Mouse (Mus musculus) lung, adult 18-20 months (tissue): ENCODE data around the gene Hspbp1.
A peak's percentile ranks its signal among the peaks of the same experiment; 100 is the strongest.

Source experiments
- DNase-seq, 2 experiments: peaks; one replicate each; pipeline ENCODE4 v3.0.0; 2022; ENCODE audit warnings: mixed read lengths in 2 of 2

Gene Hspbp1

DNA sequence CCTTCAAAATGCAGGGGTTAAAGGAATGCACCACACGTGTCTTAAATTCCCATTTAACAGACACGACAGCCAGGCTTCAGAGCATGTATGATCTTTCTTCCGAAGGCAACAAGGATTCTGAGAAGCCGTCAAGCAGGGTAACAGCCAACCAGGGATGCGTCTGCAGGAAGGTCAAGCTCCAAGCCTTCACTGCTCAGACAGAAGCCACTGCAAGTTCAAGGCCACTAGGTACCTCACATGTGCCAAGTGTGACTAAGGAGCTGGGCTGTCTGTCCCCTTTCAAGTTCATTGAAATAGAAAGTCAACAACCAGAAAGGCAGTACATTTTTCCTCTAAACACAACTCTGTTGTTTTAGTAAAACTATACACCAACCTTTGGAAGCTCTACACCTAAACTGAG, 18.0 kb downstream of the Hspbp1 start:
- no peak for DNase-seq

DNA sequence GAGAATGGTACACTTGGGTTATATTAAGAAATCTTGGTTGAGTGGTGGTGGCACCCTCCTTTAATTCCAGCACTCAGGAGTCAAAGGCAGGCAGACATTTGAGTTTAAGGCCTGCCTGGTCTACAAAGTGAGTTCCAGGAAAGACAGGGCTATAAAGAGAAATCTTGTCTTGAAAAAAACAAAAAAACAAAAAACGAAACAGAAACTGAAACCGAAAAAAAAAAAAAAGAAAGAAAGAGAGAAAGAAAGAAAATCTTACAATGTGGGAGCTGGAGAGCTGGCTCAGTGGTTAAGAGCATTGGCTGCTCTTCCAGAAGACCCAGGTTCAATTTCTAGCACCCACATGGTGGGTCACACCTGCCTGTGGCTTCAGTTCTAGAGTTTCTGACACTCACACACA, 21.1 kb downstream of the Hspbp1 start:
- DNase-seq: no peak

DNA sequence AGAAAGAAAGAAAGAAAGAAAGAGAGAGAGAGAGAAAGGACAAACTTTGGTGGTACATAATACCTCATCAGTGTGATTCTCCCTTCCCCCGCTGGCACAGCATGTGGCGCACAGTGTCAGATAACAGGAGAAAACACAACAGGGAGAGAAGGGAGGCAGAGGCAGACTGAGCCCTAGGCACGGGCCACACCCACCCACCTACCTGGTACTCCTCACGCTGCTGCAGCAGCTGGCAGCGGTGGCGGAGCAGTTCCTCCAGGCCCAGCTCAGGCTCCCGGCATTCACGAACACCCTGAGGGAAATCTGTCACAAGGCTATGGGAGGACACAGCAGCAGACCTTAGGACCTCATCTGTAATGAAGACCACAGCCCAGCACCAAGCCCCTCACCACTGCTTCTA, 21.7 kb downstream of the Hspbp1 start:
- no peak for DNase-seq

DNA sequence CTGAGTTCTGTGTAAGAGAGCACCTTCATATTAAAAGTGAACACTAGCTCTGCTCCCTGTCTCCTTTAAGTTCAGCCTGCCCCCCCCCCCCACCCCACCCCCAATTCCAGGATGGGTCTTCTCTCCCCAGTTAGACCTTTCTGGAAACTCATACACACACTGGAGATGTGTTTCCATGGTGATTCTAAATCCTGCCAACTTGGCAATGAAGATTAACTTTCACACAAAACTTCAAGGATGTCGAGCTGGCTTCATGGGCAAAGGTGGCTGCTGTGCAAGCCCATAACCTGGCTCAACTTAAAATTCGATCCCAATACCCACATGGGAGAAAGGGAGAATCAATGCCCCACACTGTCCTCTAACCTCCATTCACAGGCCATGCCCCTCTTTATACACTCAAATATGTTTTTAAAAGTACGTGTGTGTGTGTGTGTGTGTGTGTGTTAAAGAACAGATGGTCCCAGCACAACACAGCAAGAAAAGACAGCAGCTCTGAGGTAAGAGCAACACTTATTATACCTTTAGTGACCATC, 24.9 kb downstream of the Hspbp1 start:
- DNase-seq: no peak

DNA sequence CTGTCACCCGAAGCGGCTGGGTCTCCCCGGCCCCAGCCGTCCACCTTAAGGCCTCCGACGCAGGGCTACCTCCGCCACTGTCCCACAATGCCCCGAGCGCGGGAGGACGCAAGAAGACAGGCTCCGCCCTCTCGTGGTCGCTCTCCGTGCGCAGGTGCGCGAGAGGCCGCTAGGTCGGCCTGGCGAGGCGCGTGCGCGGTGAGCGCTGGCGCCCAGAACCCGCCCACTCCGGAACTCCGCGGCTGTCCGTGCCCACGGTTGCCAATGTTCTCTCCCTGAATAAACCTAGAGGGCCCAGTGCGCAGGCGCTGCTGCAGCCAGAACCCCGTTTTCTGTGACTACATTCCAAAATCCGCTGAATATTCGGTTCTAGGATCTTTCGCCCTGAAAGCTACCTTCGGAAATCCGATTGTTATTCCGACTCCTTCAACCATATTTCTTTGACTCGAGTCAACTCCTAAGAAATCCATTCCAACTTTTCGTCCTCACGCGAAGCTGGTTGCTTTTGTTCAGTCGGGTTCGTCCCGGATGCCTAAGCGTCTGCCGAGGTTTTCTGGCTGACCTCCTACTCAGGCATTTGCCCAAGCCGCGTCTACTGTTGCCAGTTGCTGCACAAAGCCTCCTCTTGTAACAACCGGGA, 25.8 kb downstream of the Hspbp1 start, which contains the start of gene Ppp6r1:
Gene Ppp6r1, minus strand, starts transcription at position 108 of the 640 bp plus-strand sequence.
- peak; percentile 97 to 98 for DNase-seq

DNA sequence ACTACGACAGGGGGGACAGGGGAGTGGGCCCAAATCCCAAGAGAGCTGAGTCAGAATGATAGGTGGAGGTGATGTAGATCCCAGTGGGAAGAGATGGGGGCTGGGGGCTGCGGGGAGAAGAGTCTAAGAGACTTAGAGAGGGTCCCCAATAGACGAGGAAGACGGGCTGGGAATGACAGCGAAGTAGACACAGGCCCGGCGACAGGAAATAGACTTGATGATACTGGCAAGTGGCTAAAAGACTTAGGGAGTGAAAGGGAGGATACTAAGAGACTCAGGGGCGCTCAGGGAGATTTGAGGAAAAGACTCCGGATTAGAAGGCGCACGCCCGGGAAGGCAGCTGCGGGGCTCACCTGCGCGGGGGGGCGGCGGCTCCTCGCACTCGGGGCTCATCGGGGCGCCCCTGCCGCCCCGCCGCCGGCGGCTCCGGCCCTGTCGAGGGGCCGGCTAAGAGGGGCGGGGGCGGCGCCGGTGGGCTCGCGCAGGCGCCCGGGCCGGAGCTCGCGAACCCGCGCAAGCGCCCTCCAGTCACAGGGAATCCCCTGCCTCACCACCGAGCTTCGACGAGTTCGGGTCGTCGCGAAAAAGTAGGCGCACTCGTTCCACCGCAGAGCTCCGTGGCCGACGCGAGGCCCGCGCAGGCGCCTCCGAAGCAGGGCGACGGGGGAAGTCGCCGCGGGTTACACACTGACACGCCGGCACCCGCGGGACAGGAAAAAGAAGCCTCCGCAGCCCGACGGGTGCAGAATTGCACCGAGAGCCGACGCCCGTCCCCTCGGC, 26.6 kb downstream of the Hspbp1 start:
- peak in 1 of 2 experiments; percentile 25 for DNase-seq

DNA sequence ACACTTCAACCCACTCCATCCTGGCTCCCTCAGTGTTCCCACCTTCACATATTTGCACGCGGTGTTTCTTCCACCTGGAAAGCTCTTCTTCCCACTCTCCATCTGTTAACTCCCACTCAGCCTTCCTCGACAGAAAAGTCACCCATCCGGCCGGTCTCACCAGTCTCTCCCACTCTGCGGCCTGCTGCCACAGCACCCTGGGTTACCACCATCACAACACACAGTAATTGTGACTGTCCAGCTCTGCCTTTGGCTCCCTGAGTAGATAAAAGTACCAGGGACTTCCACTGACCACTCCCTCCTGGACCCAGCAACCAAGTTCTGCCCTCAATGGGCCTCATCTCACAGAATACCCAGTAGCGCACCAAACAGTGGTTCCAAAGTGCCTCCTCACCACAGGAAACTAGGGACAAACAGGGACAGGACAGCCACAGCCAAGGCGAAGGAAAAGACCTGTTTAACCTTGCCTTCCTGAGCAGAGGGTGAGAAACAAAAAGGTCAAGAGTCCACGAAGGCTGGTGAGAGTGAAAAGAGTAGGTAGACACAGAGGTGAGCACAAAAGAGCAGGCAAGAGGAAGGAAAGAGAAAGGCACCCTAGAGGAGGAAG, 27.2 kb downstream of the Hspbp1 start:
- DNase-seq: peak; percentile 49 to 71

DNA sequence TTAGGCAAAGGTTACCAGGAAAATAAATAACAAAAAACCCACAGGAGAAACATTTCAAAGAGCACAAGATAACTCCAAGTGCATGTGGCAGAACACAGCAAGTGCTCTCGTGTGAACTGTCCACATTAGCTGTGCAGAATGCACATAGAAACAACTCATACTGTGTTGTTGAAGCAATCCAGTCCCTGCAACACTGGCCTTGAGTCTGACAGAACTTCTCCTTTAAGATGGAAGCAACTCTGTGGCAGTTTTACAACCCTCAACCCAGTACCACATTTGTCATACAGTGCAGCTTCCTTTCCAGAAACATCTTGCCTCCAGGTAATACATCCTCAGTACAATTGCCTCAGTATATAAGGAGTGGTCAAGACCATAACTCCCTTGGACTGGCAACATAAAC, 28.1 kb downstream of the Hspbp1 start:
- no peak for DNase-seq

DNA sequence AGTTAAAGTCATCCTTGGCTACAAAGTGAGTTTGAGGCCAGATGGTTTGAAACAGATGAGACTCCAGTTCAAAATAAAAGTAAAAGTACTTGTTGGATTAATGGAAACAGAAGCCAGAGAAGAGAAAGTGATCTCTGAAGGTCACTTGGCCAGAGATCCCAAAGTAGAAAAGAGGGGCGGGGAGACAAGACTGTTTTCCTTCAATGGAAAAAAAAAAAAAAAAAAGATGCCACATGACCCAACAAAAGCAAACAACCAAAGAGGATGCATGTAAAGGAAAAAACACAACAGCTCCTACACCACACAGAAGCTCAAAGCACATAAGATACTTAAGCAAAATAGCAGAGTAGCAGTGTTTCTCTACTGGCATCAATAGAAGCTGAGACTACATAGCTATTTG, 29.0 kb downstream of the Hspbp1 start:
- DNase-seq: no peak

DNA sequence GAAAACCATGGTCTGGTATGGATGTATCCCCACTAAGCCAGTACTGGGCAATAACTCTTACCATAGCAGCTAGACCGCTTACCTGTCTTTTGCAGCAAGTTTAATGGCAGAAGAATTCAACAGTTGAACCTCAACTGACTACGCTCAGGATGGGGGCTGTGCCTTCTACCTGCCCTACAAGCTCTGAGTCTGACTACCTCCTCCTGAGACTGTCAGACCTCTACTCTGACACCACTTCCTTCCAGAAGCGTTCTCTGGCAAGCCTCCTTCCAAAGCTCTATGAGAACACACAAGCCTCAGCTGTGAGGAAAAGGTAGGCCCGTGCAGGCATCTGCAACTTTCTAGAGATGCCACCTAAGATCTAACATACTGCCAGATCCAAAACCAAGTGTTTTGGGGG, 29.5 kb downstream of the Hspbp1 start:
- no peak for DNase-seq

DNA sequence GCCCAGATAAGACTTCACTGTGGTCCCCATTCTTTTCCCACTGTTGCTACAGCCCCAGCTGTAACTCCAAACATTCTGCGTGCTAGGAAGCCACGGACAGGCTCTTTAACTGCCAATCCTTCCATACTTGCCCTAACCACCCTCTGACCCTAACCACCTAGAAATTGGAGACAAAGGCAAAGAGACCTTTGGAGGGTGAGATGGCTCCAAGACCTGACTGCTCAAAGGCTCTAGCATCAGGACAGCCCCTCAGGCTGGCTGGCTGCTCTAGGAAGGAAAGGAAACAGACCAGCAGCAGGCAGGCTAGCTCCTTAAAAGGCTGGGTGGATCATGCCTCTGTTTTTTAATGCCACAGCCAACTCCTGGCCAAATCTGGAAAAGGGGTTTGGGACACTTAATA, 30.6 kb downstream of the Hspbp1 start:
- no peak for DNase-seq

DNA sequence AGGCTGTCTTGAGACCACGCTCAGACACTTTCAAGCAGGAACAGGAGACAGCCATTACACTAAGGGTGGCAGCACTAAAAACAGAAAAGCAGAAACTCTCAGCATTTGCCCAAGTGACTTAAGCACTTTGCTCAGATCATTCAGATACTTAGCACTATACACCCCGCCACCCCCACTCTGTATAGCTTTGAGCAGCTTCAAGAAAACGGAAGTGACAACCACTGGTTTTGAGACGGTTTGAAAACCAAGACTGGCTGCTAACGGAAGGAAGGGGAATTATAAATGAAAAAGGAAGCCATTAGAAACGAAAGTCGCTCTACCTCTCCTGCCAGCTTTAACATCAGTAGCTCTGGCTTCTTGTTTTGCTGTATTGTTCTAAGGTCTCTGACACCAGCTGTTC, 31.1 kb downstream of the Hspbp1 start:
- DNase-seq: peak; percentile 43 to 48

DNA sequence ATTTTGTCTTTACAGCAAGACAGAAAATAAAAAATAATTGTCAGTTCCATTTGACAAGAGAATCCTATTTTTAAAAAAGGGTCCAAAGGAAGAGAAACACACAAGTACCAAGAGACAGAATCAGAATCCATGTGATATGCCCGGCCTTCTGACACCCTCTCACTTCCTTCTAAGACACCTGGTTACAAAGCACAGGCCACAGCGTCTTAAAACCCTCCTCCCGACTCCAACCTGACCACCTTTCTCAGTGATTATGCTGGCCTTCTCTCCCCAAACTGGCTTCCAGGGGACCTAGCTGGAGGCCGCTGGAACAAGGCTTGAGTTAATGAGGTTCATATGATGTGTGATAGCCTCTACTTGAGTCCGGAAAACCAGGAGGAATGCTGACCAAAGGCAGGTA, 31.5 kb downstream of the Hspbp1 start:
- no peak for DNase-seq

DNA sequence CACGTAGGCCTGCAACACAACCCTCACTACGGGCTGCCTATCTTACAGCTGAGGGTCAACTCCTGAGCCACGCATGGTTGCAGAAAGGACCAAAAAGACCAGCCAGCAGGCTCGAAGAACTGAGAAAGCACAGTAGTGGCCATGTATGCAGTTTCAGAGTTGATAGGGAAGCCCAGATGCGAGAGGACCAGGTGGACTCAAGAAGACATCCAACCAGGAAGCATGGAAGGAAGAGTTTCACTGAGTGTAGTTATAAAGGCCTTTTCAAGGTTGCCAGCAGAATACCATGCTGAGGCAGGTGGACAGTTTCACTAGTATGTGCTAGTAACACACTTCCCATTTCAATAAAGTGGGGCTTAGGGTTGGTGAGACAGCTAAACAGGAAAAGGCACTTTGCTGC, 32.1 kb downstream of the Hspbp1 start:
- no peak for DNase-seq

DNA sequence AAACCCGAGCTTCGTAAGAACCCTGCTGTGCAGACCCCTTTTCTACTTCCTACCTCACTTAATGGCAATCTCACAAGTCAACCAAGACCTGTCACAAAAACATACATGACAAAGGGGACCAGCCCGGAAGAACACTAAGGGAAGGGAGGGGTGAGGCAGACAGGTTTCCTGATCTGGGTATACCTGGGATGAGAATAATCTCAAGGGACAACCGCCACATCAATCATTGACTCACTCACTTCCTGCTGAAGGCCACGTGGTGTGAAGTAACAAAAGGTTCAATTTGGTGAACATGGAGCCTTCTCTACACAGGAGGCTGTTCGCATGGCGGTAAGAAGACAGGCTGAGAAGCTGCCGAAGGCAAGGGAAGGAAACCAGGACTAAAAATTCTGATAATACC, 33.3 kb downstream of the Hspbp1 start:
- no peak for DNase-seq

DNA sequence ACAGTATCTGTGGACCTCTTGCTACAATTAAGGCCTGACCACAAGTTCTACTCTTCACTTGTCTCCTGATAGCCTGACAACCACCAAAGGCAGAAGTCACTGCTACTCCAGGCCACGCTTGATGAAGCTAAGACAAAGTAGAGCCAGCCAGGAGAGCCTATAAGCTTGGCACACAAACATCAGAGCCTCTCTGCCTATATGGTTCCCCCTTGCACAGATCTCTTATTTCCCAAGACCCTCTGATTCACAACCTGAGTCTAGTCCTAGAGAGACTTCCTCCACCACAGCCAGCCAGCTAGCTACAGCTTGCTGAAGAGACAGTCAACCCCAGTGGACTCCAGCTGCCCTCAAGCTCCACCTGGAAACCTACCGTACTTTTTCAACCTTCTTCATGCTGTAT, 36.9 kb downstream of the Hspbp1 start:
- DNase-seq: no peak

DNA sequence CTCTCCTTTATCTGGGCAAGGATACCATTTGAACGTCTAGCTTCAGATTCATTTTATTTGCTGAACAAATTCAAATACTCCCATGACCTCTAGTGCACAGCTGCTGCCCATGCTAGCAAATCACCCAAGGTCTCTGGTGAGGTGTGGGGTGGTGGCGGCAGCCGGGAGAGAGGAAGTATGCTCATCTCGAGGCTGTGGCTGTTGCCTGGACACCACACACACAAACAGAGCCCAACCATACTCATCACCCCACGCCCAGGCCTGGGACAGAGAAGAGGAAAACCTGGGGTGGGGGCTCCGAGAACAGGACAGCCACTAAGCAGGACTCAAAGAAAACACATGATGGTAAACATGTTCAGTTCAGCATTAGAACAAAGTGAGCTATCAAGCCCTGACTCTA, 37.6 kb downstream of the Hspbp1 start:
- peak; percentile 67 to 69 for DNase-seq

DNA sequence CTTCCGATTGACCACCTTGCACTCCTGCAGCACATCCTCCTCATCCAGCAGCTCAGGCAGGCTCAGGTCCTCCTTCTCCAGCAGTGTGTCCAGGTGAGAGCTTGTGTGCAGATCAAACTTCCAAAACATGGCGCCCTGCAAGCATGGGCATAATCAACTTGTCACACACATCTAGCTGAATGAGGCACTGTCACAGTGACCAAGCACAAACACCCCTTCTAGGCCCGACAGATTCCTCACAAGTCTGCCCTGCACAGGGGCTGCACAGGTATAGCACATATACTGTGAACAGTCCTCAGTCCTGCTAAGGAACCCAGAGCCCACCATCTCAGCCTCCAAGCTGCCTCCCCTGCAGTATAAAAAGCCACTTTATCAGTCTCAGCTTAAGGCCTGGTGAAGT, 38.1 kb downstream of the Hspbp1 start:
- DNase-seq: no peak

DNA sequence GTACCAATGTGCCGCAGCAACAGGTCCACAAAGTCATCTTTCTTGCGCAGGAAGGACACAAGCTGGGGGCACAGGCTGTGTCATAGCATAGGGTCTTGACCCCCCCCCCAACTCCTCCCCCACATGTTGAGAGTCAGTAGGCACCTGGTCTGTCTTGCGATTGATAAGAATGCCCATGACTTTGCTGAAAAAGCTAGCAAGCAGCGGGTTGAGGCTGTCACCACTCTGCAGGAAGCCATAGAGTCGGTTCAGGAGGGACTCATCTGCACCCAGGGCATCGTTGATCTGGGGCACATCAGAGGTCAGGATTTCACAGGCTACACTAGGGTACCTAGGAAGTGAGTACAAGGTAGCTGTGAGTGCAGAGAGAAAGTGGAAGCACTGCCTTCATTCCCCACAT, 41.6 kb downstream of the Hspbp1 start:
- no peak for DNase-seq

DNA sequence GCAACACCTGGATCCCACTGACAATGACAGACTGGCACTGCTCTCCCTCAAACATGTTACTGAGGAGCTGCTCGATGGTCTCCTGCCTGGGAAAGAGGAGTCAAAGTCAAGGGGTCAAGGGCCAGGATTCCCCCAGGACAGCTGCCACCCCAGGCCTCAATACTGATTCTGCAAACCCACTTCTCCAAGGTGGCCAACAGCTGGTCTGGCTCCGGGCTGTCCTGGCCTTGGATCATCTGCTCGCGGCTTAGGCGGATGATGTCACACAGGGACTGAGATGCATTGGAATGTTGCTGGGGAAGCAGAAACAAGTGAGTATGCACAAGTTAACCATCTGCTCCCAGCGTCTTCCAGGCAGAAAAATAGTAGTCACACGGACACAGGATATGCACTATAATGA, 42.9 kb downstream of the Hspbp1 start:
- DNase-seq: no peak

DNA sequence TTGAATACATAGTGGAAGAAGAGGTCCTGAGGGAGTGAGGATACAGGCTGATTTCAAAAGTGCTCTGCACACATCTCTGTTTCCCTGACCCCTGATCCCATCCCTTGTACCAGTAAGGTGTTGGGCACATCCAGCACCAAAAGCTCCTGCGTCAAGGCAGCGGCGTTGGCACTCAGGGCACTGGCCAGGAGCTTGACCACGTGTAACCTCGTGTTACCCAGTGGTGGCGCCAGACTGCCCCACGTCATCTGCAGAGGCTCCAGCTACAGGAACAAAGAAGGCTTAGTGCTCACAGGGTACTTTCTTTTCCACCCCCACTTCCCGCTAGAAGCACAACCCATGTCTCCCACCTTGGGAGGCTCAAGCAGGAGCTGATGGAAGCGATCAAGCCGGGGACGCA, 43.7 kb downstream of the Hspbp1 start:
- no peak for DNase-seq

DNA sequence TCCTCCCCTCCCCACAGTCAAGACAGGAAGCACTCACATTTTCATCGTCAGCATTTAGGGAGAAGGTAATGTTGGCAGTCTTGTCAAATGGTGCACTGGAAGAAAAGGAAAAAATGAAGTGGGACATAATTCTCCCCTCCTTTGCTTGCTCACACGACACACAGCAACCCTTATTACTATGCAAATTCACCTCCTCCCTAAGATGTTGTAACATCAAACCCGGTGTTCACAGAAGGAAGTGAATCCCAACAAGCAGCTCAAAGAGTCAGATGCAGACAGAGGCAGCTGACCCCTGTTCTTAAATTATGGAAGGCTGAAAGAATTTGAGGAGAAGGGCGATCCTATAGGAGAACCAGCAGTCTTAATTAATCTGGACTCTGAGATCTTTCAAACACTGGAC, 48.7 kb downstream of the Hspbp1 start:
- DNase-seq: no peak

DNA sequence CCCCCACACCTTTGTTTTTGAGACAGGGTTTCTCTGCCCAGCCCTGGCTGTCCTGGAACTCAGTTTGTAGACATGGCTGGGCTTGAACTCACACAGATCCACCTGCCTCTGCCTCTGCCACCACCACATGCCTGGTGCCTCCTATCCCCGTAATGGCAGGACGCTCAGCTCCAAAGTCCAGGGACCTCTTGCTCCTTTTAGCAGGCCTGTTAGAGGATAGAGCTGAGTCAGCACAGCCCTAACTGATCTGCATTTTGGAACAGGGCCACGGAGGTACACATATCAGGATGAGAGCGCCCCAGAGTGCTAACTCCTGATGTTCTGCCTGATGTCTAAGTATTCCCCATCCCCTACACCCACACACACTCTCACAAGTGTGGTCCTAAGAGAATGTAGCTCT, 53.8 kb downstream of the Hspbp1 start, which contains the start of gene Tmem86b:
Gene Tmem86b, minus strand, starts transcription at position 392 of the 400 bp plus-strand sequence.
- DNase-seq: no peak

DNA sequence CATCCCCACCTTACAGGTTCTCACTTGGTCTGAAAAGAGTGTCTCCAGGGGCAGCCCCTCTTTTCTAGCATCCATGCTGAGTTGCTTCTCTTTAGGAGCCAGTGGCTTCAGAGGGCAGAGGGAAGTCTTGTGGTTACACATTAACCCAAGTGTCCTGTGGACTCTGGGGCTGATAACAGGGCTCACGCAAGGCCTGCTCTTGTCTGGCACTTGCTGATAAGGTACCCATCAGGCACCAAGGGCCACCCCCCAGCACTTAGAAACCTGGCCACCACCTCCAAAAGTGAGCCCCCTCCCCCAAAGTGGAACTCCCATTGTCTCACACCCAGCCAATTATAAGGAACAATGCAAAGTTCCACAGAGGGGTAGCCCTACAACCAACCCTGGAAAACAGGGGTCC, 54.7 kb downstream of the Hspbp1 start:
- DNase-seq: no peak
